Mouse (Mus musculus) small intestine, adult 2 months (tissue): Measurements from ENCODE around the gene Pla2r1.

ENCODE experiments used
- CTCF ChIP-seq: fragments of 200-500 bp; IDR thresholded peaks from 2 replicates; pipeline ENCODE4 v1.5.1; 2012; ENCODE audit warnings: low read depth, mild to moderate bottlenecking, control low read depth, inconsistent platforms, low read length, moderate library complexity, mixed read lengths; ENCODE audit not compliant: insufficient replicate concordance, insufficient read length; ENCODE audit errors: extremely low read depth
- POLR2A ChIP-seq: fragments of 200-500 bp; IDR thresholded peaks from 2 replicates; pipeline ENCODE4 v1.6.1; 2012; ENCODE audit warnings: low read depth, mild to moderate bottlenecking, control low read depth, inconsistent platforms, low read length, moderate library complexity

DNA sequence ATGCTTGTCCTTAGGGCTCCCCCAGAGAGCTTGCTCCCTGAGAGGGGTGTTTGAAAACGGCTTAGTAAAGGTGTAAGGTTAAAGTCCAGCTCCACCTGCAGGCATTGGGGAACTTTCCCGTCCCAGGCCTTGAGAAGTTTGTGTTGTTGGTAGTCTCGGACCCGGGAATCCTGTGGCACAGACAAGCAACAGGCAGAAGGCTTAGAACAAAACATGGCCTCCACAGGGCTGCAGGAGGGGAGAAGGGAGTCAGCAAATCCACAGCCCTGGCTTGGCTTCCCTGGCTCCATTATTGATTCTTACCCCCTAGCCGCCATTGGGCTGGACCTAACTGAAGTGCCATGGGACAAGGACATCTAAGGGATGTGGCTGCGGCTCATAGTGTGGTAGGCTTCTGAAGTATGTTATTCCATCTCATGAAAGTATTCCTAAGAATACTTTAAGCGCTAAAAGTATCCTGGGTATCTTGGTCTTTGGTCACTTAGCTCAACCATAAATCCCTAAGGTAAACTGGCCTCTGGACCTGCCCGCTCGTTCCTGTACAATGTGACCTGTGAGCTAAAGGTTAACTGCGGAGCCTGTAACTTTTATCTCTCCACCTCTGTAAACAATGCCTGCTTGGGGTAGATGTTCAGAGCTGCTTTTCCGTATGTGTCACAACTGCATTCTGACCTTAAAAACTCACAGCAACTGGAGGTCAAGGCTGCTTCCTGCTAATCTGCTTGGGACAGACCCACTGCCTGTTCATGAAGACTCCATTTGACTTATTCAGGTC lies 142.9 kb downstream of the Pla2r1 start:
- TF ChIP-seq CTCF: no peak
- TF ChIP-seq POLR2A: no peak
